Mouse (Mus musculus): ENCODE measurements at regions not wholly inside any gene's neighbourhood (a gene's known extent, or its start where the extent isn't known, plus 50 kb on each side); places are given as distances from the start of the nearest gene placed in this dataset.

DNA sequence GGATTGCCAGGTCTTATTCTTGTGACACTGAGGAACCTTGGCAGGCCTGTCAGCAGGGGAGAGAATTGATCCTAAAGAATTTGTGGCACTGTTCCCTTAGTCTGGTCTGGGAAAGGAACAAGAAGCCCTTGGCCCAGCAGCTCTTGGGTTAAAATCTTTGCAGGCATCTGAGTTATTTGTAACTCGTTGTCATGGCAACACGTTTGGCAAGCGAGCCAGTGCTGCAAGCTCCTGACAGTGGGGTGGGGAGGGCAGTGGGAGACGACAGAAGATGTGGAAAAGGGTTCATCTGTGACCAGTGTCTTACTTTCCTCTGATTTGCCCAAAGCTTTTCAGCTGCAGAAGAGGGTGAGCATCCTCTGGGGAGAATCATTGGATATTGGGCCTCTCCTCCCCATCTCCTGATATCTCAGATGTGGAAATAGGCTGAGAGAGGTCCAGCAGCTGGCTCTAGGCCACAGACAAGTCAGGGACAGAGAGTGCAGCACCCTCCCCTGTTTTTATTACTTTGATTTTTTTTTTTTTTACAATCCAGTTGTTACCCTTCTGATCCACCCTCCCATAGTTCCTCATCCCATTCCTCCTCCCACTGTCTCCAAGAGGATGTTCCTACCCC lies 92.4 kb upstream of the Huwe1 start:
- DNase-seq (ENCODE audit: low read depth) = peak; percentile 29
